Mouse (Mus musculus): ENCODE measurements around the gene Endov. TPM values are rescaled to one million over a fixed set of nuclear protein-coding genes. Genes with fewer than 3 reads are reported as not detected.

Endov gene
- polyA plus RNA-seq, 1 experiment, result 15.7 TPM

GRCm38 (mm10) chr11:119493516-119493915 lies 2.4 kb downstream of the Endov start:
- Histone ChIP-seq H3K36me3 (ENCODE audit: control insufficient read depth, insufficient read depth, low read length) (no peaks in the 10 kb centered on the region; the same call in 1 of the 2 replicates), H3K27me3 (ENCODE audit: control insufficient read depth, insufficient read depth, low read length) (no peaks in the 10 kb centered on the region), H3K4me1 (ENCODE audit: control insufficient read depth, insufficient read depth, insufficient read length) (no peaks in the 10 kb centered on the region), H3K4me3 (ENCODE audit: extremely low read depth, insufficient read depth, insufficient read length) (no peak overlapping the region), H3K27ac (ENCODE audit: insufficient read depth, low read length) (no peak overlapping the region)
- no peak for DNase-seq (ENCODE audit: low read depth in 1 of 2, low spot score in 2 of 2)
- TF ChIP-seq POLR2A (IDR thresholded peaks at IDR 0.05; ENCODE audit: low read depth, low read length), result no peak
- TF ChIP-seq CTCF (IDR thresholded peaks at IDR 0.05; ENCODE audit: extremely low read depth, insufficient read depth, insufficient read length, insufficient replicate concordance), result no peak
- WGBS, result 79% methylated on average over 4 of the region's 4 CpGs

- Histone ChIP-seq H3K27me3 (ENCODE audit: control insufficient read depth, insufficient read depth, low read length) (no peaks in the 10 kb centered on the region), H3K36me3 (ENCODE audit: control insufficient read depth, insufficient read depth, low read length) (peaks cover 2% of the 10 kb centered on the region), H3K27ac (ENCODE audit: insufficient read depth, low read length) (no peak overlapping the region), H3K4me3 (ENCODE audit: extremely low read depth, insufficient read depth, insufficient read length) (no peak overlapping the region), H3K4me1 (ENCODE audit: control insufficient read depth, insufficient read depth, insufficient read length) (no peaks in the 10 kb centered on the region)
- TF ChIP-seq CTCF (IDR thresholded peaks at IDR 0.05; ENCODE audit: extremely low read depth, insufficient read depth, insufficient read length, insufficient replicate concordance), result no peak
- no peak for TF ChIP-seq POLR2A (IDR thresholded peaks at IDR 0.05; ENCODE audit: low read depth, low read length)
- WGBS, result 94% methylated on average over 5 of the region's 5 CpGs
- DNase-seq (ENCODE audit: low read depth in 1 of 2, low spot score in 2 of 2), result no peak
Measured at GRCm38 (mm10) chr11:119496147-119496546, 5.0 kb downstream of the Endov start.

DNA sequence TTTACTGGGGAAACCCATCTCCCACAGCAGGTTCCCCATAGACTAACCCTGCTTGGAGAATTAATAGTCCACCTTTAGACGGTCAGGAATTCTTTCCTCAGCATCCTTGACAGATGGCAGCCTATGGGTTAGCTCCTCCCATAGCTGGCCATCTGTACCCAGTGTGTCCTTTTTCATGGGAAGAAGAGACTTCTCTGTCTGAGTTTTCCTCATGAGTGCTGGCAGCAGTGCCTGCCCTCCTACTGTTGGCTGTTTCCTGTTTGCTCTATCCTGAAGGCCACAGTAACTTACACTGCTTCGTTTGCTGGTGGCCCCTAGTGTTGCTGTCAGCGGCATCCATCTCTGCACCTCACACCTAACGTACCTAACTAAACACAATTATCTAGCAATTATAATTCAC lies 6.3 kb downstream of the Endov start:
- WGBS, result 94% methylated on average over 4 of the region's 4 CpGs
- TF ChIP-seq CTCF (IDR thresholded peaks at IDR 0.05; ENCODE audit: extremely low read depth, insufficient read depth, insufficient read length, insufficient replicate concordance) (no peak), POLR2A (IDR thresholded peaks at IDR 0.05; ENCODE audit: low read depth, low read length) (no peak)
- no peak overlapping the region for H3K27ac ChIP-seq (ENCODE audit: insufficient read depth, low read length)
- DNase-seq (ENCODE audit: low read depth in 1 of 2, low spot score in 2 of 2), result no peak
- no peaks in the 10 kb centered on the region for H3K27me3 ChIP-seq (ENCODE audit: control insufficient read depth, insufficient read depth, low read length)
- peaks cover 5% of the 10 kb centered on the region for H3K36me3 ChIP-seq (ENCODE audit: control insufficient read depth, insufficient read depth, low read length)
- no peak overlapping the region for H3K4me3 ChIP-seq (ENCODE audit: extremely low read depth, insufficient read depth, insufficient read length)
- H3K4me1 ChIP-seq (ENCODE audit: control insufficient read depth, insufficient read depth, insufficient read length), result no peaks in the 10 kb centered on the region

GRCm38 (mm10) chr11:119499297-119499696 lies 8.2 kb downstream of the Endov start:
- TF ChIP-seq CTCF (IDR thresholded peaks at IDR 0.05; ENCODE audit: extremely low read depth, insufficient read depth, insufficient read length, insufficient replicate concordance), result no peak
- no peak for TF ChIP-seq POLR2A (IDR thresholded peaks at IDR 0.05; ENCODE audit: low read depth, low read length)
- H3K4me3 ChIP-seq (ENCODE audit: extremely low read depth, insufficient read depth, insufficient read length), result no peak overlapping the region
- no peak for DNase-seq (ENCODE audit: low read depth in 1 of 2, low spot score in 2 of 2)
- peaks cover 7% of the 10 kb centered on the region for H3K36me3 ChIP-seq (ENCODE audit: control insufficient read depth, insufficient read depth, low read length)
- no peak overlapping the region for H3K27ac ChIP-seq (ENCODE audit: insufficient read depth, low read length)
- no peaks in the 10 kb centered on the region for H3K27me3 ChIP-seq (ENCODE audit: control insufficient read depth, insufficient read depth, low read length)
- H3K4me1 ChIP-seq (ENCODE audit: control insufficient read depth, insufficient read depth, insufficient read length), result no peaks in the 10 kb centered on the region
- WGBS, result 95% methylated on average over 4 of the region's 4 CpGs

- Histone ChIP-seq H3K36me3 (ENCODE audit: control insufficient read depth, insufficient read depth, low read length) (peaks cover 10% of the 10 kb centered on the region), H3K27me3 (ENCODE audit: control insufficient read depth, insufficient read depth, low read length) (no peaks in the 10 kb centered on the region), H3K4me1 (ENCODE audit: control insufficient read depth, insufficient read depth, insufficient read length) (no peaks in the 10 kb centered on the region), H3K4me3 (ENCODE audit: extremely low read depth, insufficient read depth, insufficient read length) (no peak overlapping the region), H3K27ac (ENCODE audit: insufficient read depth, low read length) (no peak overlapping the region)
- TF ChIP-seq POLR2A (IDR thresholded peaks at IDR 0.05; ENCODE audit: low read depth, low read length) (no peak), CTCF (IDR thresholded peaks at IDR 0.05; ENCODE audit: extremely low read depth, insufficient read depth, insufficient read length, insufficient replicate concordance) (no peak)
- no peak for DNase-seq (ENCODE audit: low read depth in 1 of 2, low spot score in 2 of 2)
- 92% methylated on average over 2 of the region's 2 CpGs for WGBS
Measured at GRCm38 (mm10) chr11:119500011-119500410, 8.9 kb downstream of the Endov start.

DNA sequence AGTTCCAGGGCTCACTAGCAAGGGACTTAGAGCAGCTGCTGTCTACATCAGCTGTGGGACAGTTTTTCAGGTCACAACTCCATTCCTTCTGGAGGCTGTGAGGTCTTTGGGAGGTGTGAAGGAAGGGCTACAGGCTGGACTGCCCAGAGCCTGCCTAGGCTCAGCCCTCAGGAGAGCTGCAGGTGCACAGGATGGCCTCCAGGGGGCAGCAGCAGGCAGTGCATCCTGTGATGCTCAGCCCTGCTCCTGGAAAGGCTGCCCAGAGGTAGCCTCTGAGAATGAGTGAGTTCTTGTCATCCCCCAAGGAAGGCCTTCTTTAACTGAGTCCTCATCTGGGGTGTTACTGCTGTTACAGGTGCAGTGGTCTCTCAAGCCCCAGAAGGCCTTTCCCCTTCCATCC lies 12.5 kb downstream of the Endov start:
- peaks cover 18% of the 10 kb centered on the region for H3K36me3 ChIP-seq (ENCODE audit: control insufficient read depth, insufficient read depth, low read length)
- no peak overlapping the region for H3K4me3 ChIP-seq (ENCODE audit: extremely low read depth, insufficient read depth, insufficient read length)
- H3K4me1 ChIP-seq (ENCODE audit: control insufficient read depth, insufficient read depth, insufficient read length), result no peaks in the 10 kb centered on the region
- H3K27me3 ChIP-seq (ENCODE audit: control insufficient read depth, insufficient read depth, low read length), result no peaks in the 10 kb centered on the region
- TF ChIP-seq CTCF (IDR thresholded peaks at IDR 0.05; ENCODE audit: extremely low read depth, insufficient read depth, insufficient read length, insufficient replicate concordance) (peak; percentile 99), POLR2A (IDR thresholded peaks at IDR 0.05; ENCODE audit: low read depth, low read length) (no peak)
- no peak overlapping the region for H3K27ac ChIP-seq (ENCODE audit: insufficient read depth, low read length)
- DNase-seq (ENCODE audit: low read depth in 1 of 2, low spot score in 2 of 2), result peak in 1 of 2 experiments; percentile 56

- H3K27me3 ChIP-seq (ENCODE audit: control insufficient read depth, insufficient read depth, low read length), result no peaks in the 10 kb centered on the region
- peaks cover 16% of the 10 kb centered on the region for H3K36me3 ChIP-seq (ENCODE audit: control insufficient read depth, insufficient read depth, low read length)
- no peak overlapping the region for H3K27ac ChIP-seq (ENCODE audit: insufficient read depth, low read length)
- no peaks in the 10 kb centered on the region for H3K4me1 ChIP-seq (ENCODE audit: control insufficient read depth, insufficient read depth, insufficient read length)
- 94% methylated on average over 4 of the region's 4 CpGs for WGBS
- TF ChIP-seq POLR2A (IDR thresholded peaks at IDR 0.05; ENCODE audit: low read depth, low read length) (no peak), CTCF (IDR thresholded peaks at IDR 0.05; ENCODE audit: extremely low read depth, insufficient read depth, insufficient read length, insufficient replicate concordance) (no peak)
- H3K4me3 ChIP-seq (ENCODE audit: extremely low read depth, insufficient read depth, insufficient read length), result no peak overlapping the region
- DNase-seq (ENCODE audit: low read depth in 1 of 2, low spot score in 2 of 2), result no peak
Measured at GRCm38 (mm10) chr11:119506386-119506785, 15.2 kb downstream of the Endov start.
